Mouse (Mus musculus): ENCODE measurements around the gene Rhbg. TPM values are rescaled to one million over a fixed set of nuclear protein-coding genes. Genes with fewer than 3 reads are reported as not detected.

The Rhbg gene
- polyA plus RNA-seq, 1 experiment from 2014 or later = 0.21 TPM

GRCm38 (mm10) chr3:88226101-88226845, 28.2 kb downstream of the Rhbg start:
- H3K4me3 ChIP-seq (ENCODE audit: low read length) = no peak overlapping the region
- no peak overlapping the region for H3K27ac ChIP-seq (ENCODE audit: low read length)
- WGBS = 78% methylated on average over 10 of the region's 10 CpGs
- no peaks in the 10 kb centered on the region for H3K4me1 ChIP-seq (ENCODE audit: control insufficient read depth, insufficient read depth, low read length)
- H3K9me3 ChIP-seq (replicated peaks; ENCODE audit: control insufficient read depth, low read length) = no peaks in the 10 kb centered on the region
- no peaks in the 10 kb centered on the region for H3K36me3 ChIP-seq (ENCODE audit: control insufficient read depth, insufficient read depth)
- H3K27me3 ChIP-seq (ENCODE audit: control insufficient read depth, insufficient read depth, low read length) = peaks cover 37% of the 10 kb centered on the region
- H3K4me2 ChIP-seq (ENCODE audit: low read depth, low read length) = no peak overlapping the region
- no peak overlapping the region for H3K9ac ChIP-seq (ENCODE audit: low read length)
- no peak for ATAC-seq (replicated peaks; ENCODE audit: extremely low read depth, insufficient read depth, low FRiP score)

- Histone ChIP-seq H3K4me1 (ENCODE audit: control insufficient read depth, insufficient read depth, low read length) (no peaks in the 10 kb centered on the region), H3K4me3 (ENCODE audit: low read length) (no peak overlapping the region), H3K36me3 (ENCODE audit: control insufficient read depth, insufficient read depth) (no peaks in the 10 kb centered on the region), H3K27ac (ENCODE audit: low read length) (no peak overlapping the region), H3K9me3 (replicated peaks; ENCODE audit: control insufficient read depth, low read length) (no peaks in the 10 kb centered on the region), H3K9ac (ENCODE audit: low read length) (no peak overlapping the region), H3K27me3 (ENCODE audit: control insufficient read depth, insufficient read depth, low read length) (peaks cover 38% of the 10 kb centered on the region), H3K4me2 (ENCODE audit: low read depth, low read length) (no peak overlapping the region)
- ATAC-seq (replicated peaks; ENCODE audit: extremely low read depth, insufficient read depth, low FRiP score) = no peak
- 45% methylated on average over 2 of the region's 2 CpGs for WGBS
Measured at GRCm38 (mm10) chr3:88224929-88225328, 29.6 kb downstream of the Rhbg start.

- Histone ChIP-seq H3K36me3 (ENCODE audit: control insufficient read depth, insufficient read depth) (no peaks in the 10 kb centered on the region), H3K4me3 (ENCODE audit: low read length) (no peak overlapping the region), H3K4me1 (ENCODE audit: control insufficient read depth, insufficient read depth, low read length) (no peaks in the 10 kb centered on the region), H3K9me3 (replicated peaks; ENCODE audit: control insufficient read depth, low read length) (no peaks in the 10 kb centered on the region), H3K27ac (ENCODE audit: low read length) (no peak overlapping the region), H3K9ac (ENCODE audit: low read length) (no peak overlapping the region), H3K4me2 (ENCODE audit: low read depth, low read length) (no peak overlapping the region), H3K27me3 (ENCODE audit: control insufficient read depth, insufficient read depth, low read length) (peaks cover 44% of the 10 kb centered on the region)
- ATAC-seq (replicated peaks; ENCODE audit: extremely low read depth, insufficient read depth, low FRiP score) = no peak
- 80% methylated on average over 6 of the region's 6 CpGs for WGBS
Measured at GRCm38 (mm10) chr3:88222446-88222845, 32.1 kb downstream of the Rhbg start.

GRCm38 (mm10) chr3:88221519-88222390, 32.8 kb downstream of the Rhbg start:
- Histone ChIP-seq H3K4me3 (ENCODE audit: low read length) (no peak overlapping the region), H3K4me2 (ENCODE audit: low read depth, low read length) (no peak overlapping the region), H3K9ac (ENCODE audit: low read length) (no peak overlapping the region), H3K9me3 (replicated peaks; ENCODE audit: control insufficient read depth, low read length) (no peaks in the 10 kb centered on the region), H3K4me1 (ENCODE audit: control insufficient read depth, insufficient read depth, low read length) (no peaks in the 10 kb centered on the region), H3K36me3 (ENCODE audit: control insufficient read depth, insufficient read depth) (no peaks in the 10 kb centered on the region), H3K27me3 (ENCODE audit: control insufficient read depth, insufficient read depth, low read length) (peaks cover 51% of the 10 kb centered on the region), H3K27ac (ENCODE audit: low read length) (no peak overlapping the region)
- WGBS = 50% methylated on average over 12 of the region's 12 CpGs
- no peak for ATAC-seq (replicated peaks; ENCODE audit: extremely low read depth, insufficient read depth, low FRiP score)

- Histone ChIP-seq H3K27ac (ENCODE audit: low read length) (no peak overlapping the region), H3K36me3 (ENCODE audit: control insufficient read depth, insufficient read depth) (no peaks in the 10 kb centered on the region), H3K9me3 (replicated peaks; ENCODE audit: control insufficient read depth, low read length) (no peaks in the 10 kb centered on the region), H3K9ac (ENCODE audit: low read length) (no peak overlapping the region), H3K4me1 (ENCODE audit: control insufficient read depth, insufficient read depth, low read length) (no peaks in the 10 kb centered on the region), H3K27me3 (ENCODE audit: control insufficient read depth, insufficient read depth, low read length) (peaks cover 57% of the 10 kb centered on the region), H3K4me3 (ENCODE audit: low read length) (no peak overlapping the region), H3K4me2 (ENCODE audit: low read depth, low read length) (no peak overlapping the region)
- 0% methylated on average over 6 of the region's 6 CpGs for WGBS
- ATAC-seq (replicated peaks; ENCODE audit: extremely low read depth, insufficient read depth, low FRiP score) = peak; percentile 52; the same call in 1 of the 2 replicates
Measured at GRCm38 (mm10) chr3:88220842-88221241, 33.7 kb downstream of the Rhbg start.

GRCm38 (mm10) chr3:88219940-88220339, 34.6 kb downstream of the Rhbg start:
- no peaks in the 10 kb centered on the region for H3K36me3 ChIP-seq (ENCODE audit: control insufficient read depth, insufficient read depth)
- H3K4me3 ChIP-seq (ENCODE audit: low read length) = no peak overlapping the region
- no peak overlapping the region for H3K9ac ChIP-seq (ENCODE audit: low read length)
- H3K9me3 ChIP-seq (replicated peaks; ENCODE audit: control insufficient read depth, low read length) = no peaks in the 10 kb centered on the region
- ATAC-seq (replicated peaks; ENCODE audit: extremely low read depth, insufficient read depth, low FRiP score) = no peak
- H3K4me2 ChIP-seq (ENCODE audit: low read depth, low read length) = no peak overlapping the region
- peaks cover 5% of the 10 kb centered on the region for H3K4me1 ChIP-seq (ENCODE audit: control insufficient read depth, insufficient read depth, low read length)
- no peak overlapping the region for H3K27ac ChIP-seq (ENCODE audit: low read length)
- peaks cover 60% of the 10 kb centered on the region for H3K27me3 ChIP-seq (ENCODE audit: control insufficient read depth, insufficient read depth, low read length)
- WGBS = 23% methylated on average over 9 of the region's 9 CpGs

- H3K4me2 ChIP-seq (ENCODE audit: low read depth, low read length) = no peak overlapping the region
- 64% methylated on average over 1 of the region's 2 CpGs for WGBS
- H3K27me3 ChIP-seq (ENCODE audit: control insufficient read depth, insufficient read depth, low read length) = peaks cover 76% of the 10 kb centered on the region
- no peak overlapping the region for H3K27ac ChIP-seq (ENCODE audit: low read length)
- ATAC-seq (replicated peaks; ENCODE audit: extremely low read depth, insufficient read depth, low FRiP score) = no peak
- no peak overlapping the region for H3K9ac ChIP-seq (ENCODE audit: low read length)
- H3K9me3 ChIP-seq (replicated peaks; ENCODE audit: control insufficient read depth, low read length) = no peaks in the 10 kb centered on the region
- H3K4me1 ChIP-seq (ENCODE audit: control insufficient read depth, insufficient read depth, low read length) = peaks cover 11% of the 10 kb centered on the region
- no peak overlapping the region for H3K4me3 ChIP-seq (ENCODE audit: low read length)
- no peaks in the 10 kb centered on the region for H3K36me3 ChIP-seq (ENCODE audit: control insufficient read depth, insufficient read depth)
Measured at GRCm38 (mm10) chr3:88217679-88218078, 36.8 kb downstream of the Rhbg start.

GRCm38 (mm10) chr3:88216534-88217326, 37.8 kb downstream of the Rhbg start:
- H3K27me3 ChIP-seq (ENCODE audit: control insufficient read depth, insufficient read depth, low read length) = peaks cover 85% of the 10 kb centered on the region
- no peak for ATAC-seq (replicated peaks; ENCODE audit: extremely low read depth, insufficient read depth, low FRiP score)
- H3K4me1 ChIP-seq (ENCODE audit: control insufficient read depth, insufficient read depth, low read length) = peaks cover 11% of the 10 kb centered on the region
- H3K27ac ChIP-seq (ENCODE audit: low read length) = no peak overlapping the region
- no peak overlapping the region; the same call in 1 of the 2 replicates for H3K4me3 ChIP-seq (ENCODE audit: low read length)
- H3K4me2 ChIP-seq (ENCODE audit: low read depth, low read length) = no peak overlapping the region
- no peaks in the 10 kb centered on the region for H3K36me3 ChIP-seq (ENCODE audit: control insufficient read depth, insufficient read depth)
- no peak overlapping the region for H3K9ac ChIP-seq (ENCODE audit: low read length)
- 13% methylated on average over 7 of the region's 7 CpGs for WGBS
- no peaks in the 10 kb centered on the region for H3K9me3 ChIP-seq (replicated peaks; ENCODE audit: control insufficient read depth, low read length)
